Mouse (Mus musculus): ENCODE results near the gene Rgs1. TPM values are rescaled to one million over a fixed set of nuclear protein-coding genes. Genes with fewer than 3 reads are reported as not detected.

Gene Rgs1
- total and polyA plus RNA-seq, 2 experiments from 2014 or later = not detected

- Histone ChIP-seq H3K9ac (no peak overlapping the region), H3K27me3 (ENCODE audit: insufficient read depth, low read length) (no peaks in the 10 kb centered on the region), H3K4me2 (ENCODE audit: low read depth) (no peak overlapping the region), H3K4me3 (ENCODE audit: low read depth, low read length) (no peak overlapping the region), H3K9me3 (ENCODE audit: low read length) (no peaks in the 10 kb centered on the region), H3K36me3 (ENCODE audit: insufficient read depth) (no peaks in the 10 kb centered on the region), H3K27ac (ENCODE audit: low read depth, low read length) (no peak overlapping the region), H3K4me1 (ENCODE audit: insufficient read depth) (no peaks in the 10 kb centered on the region)
- ATAC-seq = no peak
- DNase-seq = no peak
- WGBS = 74% methylated on average over 2 of the region's 2 CpGs
- no peak for TF ChIP-seq CTCF (IDR thresholded peaks at IDR 0.05; ENCODE audit: low read depth)
These were observed 9.8 kb downstream of the Rgs1 start for GRCm38 (mm10) chr1:144239195-144239594.

GRCm38 (mm10) chr1:144215230-144215629 lies 33.8 kb downstream of the Rgs1 start:
- no peak for ATAC-seq
- no peak for TF ChIP-seq CTCF (IDR thresholded peaks at IDR 0.05; ENCODE audit: low read depth)
- H3K27me3 ChIP-seq (ENCODE audit: insufficient read depth, low read length) = no peaks in the 10 kb centered on the region
- H3K36me3 ChIP-seq (ENCODE audit: insufficient read depth) = no peaks in the 10 kb centered on the region
- H3K4me3 ChIP-seq (ENCODE audit: low read depth, low read length) = no peak overlapping the region
- no peak overlapping the region for H3K27ac ChIP-seq (ENCODE audit: low read depth, low read length)
- no peak for DNase-seq
- H3K9ac ChIP-seq = no peak overlapping the region
- no peaks in the 10 kb centered on the region for H3K4me1 ChIP-seq (ENCODE audit: insufficient read depth)
- no peaks in the 10 kb centered on the region for H3K9me3 ChIP-seq (ENCODE audit: low read length)
- no peak overlapping the region for H3K4me2 ChIP-seq (ENCODE audit: low read depth)

- Histone ChIP-seq H3K27ac (ENCODE audit: low read depth, low read length) (no peak overlapping the region), H3K36me3 (ENCODE audit: insufficient read depth) (no peaks in the 10 kb centered on the region), H3K4me1 (ENCODE audit: insufficient read depth) (no peaks in the 10 kb centered on the region), H3K9me3 (ENCODE audit: low read length) (no peaks in the 10 kb centered on the region), H3K4me2 (ENCODE audit: low read depth) (no peak overlapping the region), H3K4me3 (ENCODE audit: low read depth, low read length) (no peak overlapping the region), H3K9ac (no peak overlapping the region), H3K27me3 (ENCODE audit: insufficient read depth, low read length) (no peaks in the 10 kb centered on the region)
- TF ChIP-seq CTCF (IDR thresholded peaks at IDR 0.05; ENCODE audit: low read depth) = no peak
- WGBS = 70% methylated on average over 3 of the region's 3 CpGs
- DNase-seq (no peak), ATAC-seq (no peak)
These were observed 38.1 kb downstream of the Rgs1 start for GRCm38 (mm10) chr1:144210912-144211311.

GRCm38 (mm10) chr1:144206281-144207061 lies 42.6 kb downstream of the Rgs1 start:
- DNase-seq = no peak
- Histone ChIP-seq H3K4me3 (ENCODE audit: low read depth, low read length) (no peak overlapping the region), H3K9ac (no peak overlapping the region), H3K36me3 (ENCODE audit: insufficient read depth) (no peaks in the 10 kb centered on the region), H3K4me1 (ENCODE audit: insufficient read depth) (no peaks in the 10 kb centered on the region), H3K4me2 (ENCODE audit: low read depth) (no peak overlapping the region), H3K27ac (ENCODE audit: low read depth, low read length) (no peak overlapping the region), H3K9me3 (ENCODE audit: low read length) (no peaks in the 10 kb centered on the region), H3K27me3 (ENCODE audit: insufficient read depth, low read length) (no peaks in the 10 kb centered on the region)
- 75% methylated on average over 7 of the region's 7 CpGs for WGBS
- no peak for TF ChIP-seq CTCF (IDR thresholded peaks at IDR 0.05; ENCODE audit: low read depth)
- ATAC-seq = no peak

- no peaks in the 10 kb centered on the region for H3K36me3 ChIP-seq (ENCODE audit: insufficient read depth)
These were observed 44.3 kb downstream of the Rgs1 start for GRCm38 (mm10) chr1:144204766-144205165.

GRCm38 (mm10) chr1:144202939-144203338 lies 46.1 kb downstream of the Rgs1 start:
- WGBS = 93% methylated on average over 4 of the region's 4 CpGs

More at GRCm38 (mm10) chr1:144204766-144205165, 44.3 kb downstream of the Rgs1 start:
- Histone ChIP-seq H3K4me1 (ENCODE audit: insufficient read depth) (no peaks in the 10 kb centered on the region), H3K27me3 (ENCODE audit: insufficient read depth, low read length) (no peaks in the 10 kb centered on the region), H3K4me3 (ENCODE audit: low read depth, low read length) (no peak overlapping the region), H3K9me3 (ENCODE audit: low read length) (no peaks in the 10 kb centered on the region), H3K27ac (ENCODE audit: low read depth, low read length) (no peak overlapping the region), H3K9ac (no peak overlapping the region), H3K4me2 (ENCODE audit: low read depth) (no peak overlapping the region)
- no peak for ATAC-seq
- WGBS = 88% methylated on average over 2 of the region's 2 CpGs
- no peak for DNase-seq
- TF ChIP-seq CTCF (IDR thresholded peaks at IDR 0.05; ENCODE audit: low read depth) = no peak

GRCm38 (mm10) chr1:144200496-144200895 lies 48.5 kb downstream of the Rgs1 start:
- Histone ChIP-seq H3K27me3 (ENCODE audit: insufficient read depth, low read length) (no peaks in the 10 kb centered on the region), H3K9me3 (ENCODE audit: low read length) (no peaks in the 10 kb centered on the region), H3K4me2 (ENCODE audit: low read depth) (no peak overlapping the region), H3K4me1 (ENCODE audit: insufficient read depth) (no peaks in the 10 kb centered on the region), H3K9ac (no peak overlapping the region), H3K27ac (ENCODE audit: low read depth, low read length) (no peak overlapping the region), H3K4me3 (ENCODE audit: low read depth, low read length) (no peak overlapping the region), H3K36me3 (ENCODE audit: insufficient read depth) (no peaks in the 10 kb centered on the region)
- no peak for ATAC-seq
- WGBS = 85% methylated on average over 2 of the region's 2 CpGs
- no peak for TF ChIP-seq CTCF (IDR thresholded peaks at IDR 0.05; ENCODE audit: low read depth)
- no peak for DNase-seq

More at GRCm38 (mm10) chr1:144202939-144203338, 46.1 kb downstream of the Rgs1 start:
- H3K4me3 ChIP-seq (ENCODE audit: low read depth, low read length) = no peak overlapping the region
- no peak overlapping the region for H3K4me2 ChIP-seq (ENCODE audit: low read depth)
- H3K27ac ChIP-seq (ENCODE audit: low read depth, low read length) = no peak overlapping the region
- no peak overlapping the region for H3K9ac ChIP-seq
- H3K4me1 ChIP-seq (ENCODE audit: insufficient read depth) = no peaks in the 10 kb centered on the region
- H3K27me3 ChIP-seq (ENCODE audit: insufficient read depth, low read length) = no peaks in the 10 kb centered on the region
- ATAC-seq (no peak), DNase-seq (no peak)
- H3K36me3 ChIP-seq (ENCODE audit: insufficient read depth) = no peaks in the 10 kb centered on the region
- H3K9me3 ChIP-seq (ENCODE audit: low read length) = no peaks in the 10 kb centered on the region
- TF ChIP-seq CTCF (IDR thresholded peaks at IDR 0.05; ENCODE audit: low read depth) = no peak
